Mouse (Mus musculus): ENCODE measurements around the gene Plekhh1.

DNA sequence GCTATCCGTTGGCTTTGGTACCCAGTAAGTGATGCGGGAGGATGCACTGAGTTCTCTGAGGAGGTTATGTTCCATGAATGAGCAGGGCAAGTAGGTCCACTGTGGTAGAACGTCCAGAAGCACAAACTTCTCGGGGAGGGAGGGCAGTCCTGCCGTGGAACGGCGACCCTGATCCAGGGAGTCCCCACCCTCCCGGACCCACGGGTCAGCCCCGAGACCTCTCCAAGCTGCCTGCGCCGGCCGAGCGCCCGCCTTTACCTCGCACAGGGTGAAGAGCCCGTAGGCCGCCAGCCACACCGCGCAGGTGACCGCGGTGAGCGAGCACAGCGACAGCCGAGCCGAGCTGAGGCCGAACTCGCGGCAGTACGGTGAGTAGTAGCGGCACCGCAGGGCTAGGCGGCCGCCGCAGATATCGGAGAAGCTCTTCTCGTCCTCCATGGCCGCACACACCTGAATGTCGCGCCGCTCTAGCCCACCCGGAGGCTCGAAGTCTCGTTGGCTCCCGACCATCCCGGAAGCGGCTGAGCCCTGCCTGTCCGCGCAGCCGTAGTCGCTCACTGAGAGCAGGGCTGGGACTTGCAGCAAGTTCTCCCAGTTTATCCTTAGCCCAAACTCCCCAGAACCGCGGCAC, 60.3 kb downstream of the Plekhh1 start, which contains the start of gene Pigh:
- TF ChIP-seq ZC3H11A (IDR thresholded peaks at IDR 0.05; ENCODE audit: borderline replicate concordance, low read depth, low read length) (no peak), ZNF384 (IDR thresholded peaks at IDR 0.05; ENCODE audit: low read depth, low read length) (no peak), CHD2 (IDR thresholded peaks at IDR 0.05; ENCODE audit: low read depth, low read length) (no peak), MAFK (IDR thresholded peaks at IDR 0.05; ENCODE audit: insufficient read depth, low read depth, low read length) (no peak), HCFC1 (IDR thresholded peaks at IDR 0.05; ENCODE audit: borderline replicate concordance, insufficient read depth, low read length) (peak; percentile 47; the same call in 1 of the 2 replicates)
